Mouse (Mus musculus) ES-Bruce4 (cell line): ENCODE measurements at regions not wholly inside any gene's neighbourhood (a gene's known extent, or its start where the extent isn't known, plus 50 kb on each side); places are given as distances from the start of the nearest gene placed in this dataset.

Experiments used
- CTCF ChIP-seq: IDR thresholded peaks from one replicate; pipeline ENCODE4 v1.8.1; 2011; ENCODE audit warnings: low read depth, low read length
- EP300 ChIP-seq: IDR thresholded peaks from 2 replicates; pipeline ENCODE4 v1.6.1; 2011; ENCODE audit warnings: low read depth, low read length; ENCODE audit not compliant: insufficient read depth
- POLR2A ChIP-seq: IDR thresholded peaks from one replicate; pipeline ENCODE4 v1.8.1; 2011; ENCODE audit warnings: low read length; ENCODE audit not compliant: insufficient read depth

DNA sequence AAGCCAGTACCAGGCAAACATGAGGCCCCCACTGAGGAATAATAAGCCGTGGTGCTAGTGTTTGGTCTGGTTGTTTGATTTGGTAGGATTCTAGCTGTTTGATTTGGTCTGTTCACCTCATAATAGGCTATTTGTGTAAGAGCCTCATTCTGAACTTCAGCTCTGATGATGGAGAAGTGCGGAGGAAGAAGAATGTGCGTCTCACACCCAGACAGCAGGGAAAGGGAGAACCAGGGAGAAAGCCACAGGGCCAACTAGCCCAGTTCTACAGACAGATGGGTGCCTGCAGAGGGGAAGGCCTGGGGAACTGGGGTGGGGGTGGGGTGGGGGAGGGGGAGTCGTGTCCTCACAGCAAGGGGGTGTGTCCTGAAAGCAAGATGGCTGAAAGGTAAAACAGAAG, 106.6 kb upstream of the Sfswap start:
- no peak for TF ChIP-seq POLR2A
- no peak for TF ChIP-seq CTCF
- TF ChIP-seq EP300, result no peak
